Mouse (Mus musculus): ENCODE measurements around the gene Tiam2.

DNA sequence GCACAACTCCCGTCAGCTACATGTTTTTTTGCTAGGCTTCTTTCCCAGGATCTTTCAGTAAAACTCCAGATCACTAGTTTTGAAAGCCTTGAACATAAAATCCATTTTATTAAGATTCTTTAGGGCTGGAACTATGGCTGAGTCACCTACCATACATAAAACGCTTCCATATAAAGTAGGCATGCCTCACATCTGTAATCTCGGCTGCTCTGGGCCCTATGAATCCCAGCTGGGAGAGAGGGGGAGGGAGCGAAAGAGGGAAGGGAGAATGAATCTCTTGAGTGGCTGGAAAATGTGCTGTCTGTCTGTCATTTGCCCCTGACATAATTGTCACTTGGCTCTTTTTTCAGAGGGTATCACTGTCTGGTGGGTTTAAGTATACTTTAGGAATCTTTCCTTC lies 139.5 kb downstream of the Tiam2 start:
- TF ChIP-seq CTCF (IDR thresholded peaks at IDR 0.05; ENCODE audit: low read depth) (no peak), EP300 (IDR thresholded peaks at IDR 0.05; ENCODE audit: low read depth) (no peak)

All from liver, postnatal 0 days (tissue).